Mouse (Mus musculus) left cerebral cortex, postnatal 14 days (tissue): ENCODE data around the gene Gadl1. TPM values are rescaled to one million over a fixed set of nuclear protein-coding genes. Genes with fewer than 3 reads are reported as not detected.
A peak's percentile ranks its signal among the peaks of the same experiment; 100 is the strongest.

ENCODE experiments used
- DNase-seq, 2 experiments: peaks; one replicate each; pipeline ENCODE4 v3.0.0; 2021 to 2022; ENCODE audit warnings: low spot score in 2 of 2, mixed read lengths in 1 of 2
- intact Hi-C: fragments of 180-260 bp; cut with DNase I; formaldehyde crosslinking; loops from one replicate; pipeline ENCODE4 v1.15.1; 2025
- total RNA-seq, 2 experiments: library from RNA; stranded (reverse); gene quantifications; 2 replicates each; pipeline ENCODE4 v1.2.3; 2021

Gadl1 gene
- total RNA-seq, 2 experiments from 2014 or later = 0.40 to 0.62 TPM

- no peak for DNase-seq
- intact Hi-C loops = no loop called here
Measured at GRCm38 (mm10) chr9:115933243-115933964, 24.1 kb downstream of the Gadl1 start.

GRCm38 (mm10) chr9:115934288-115934687 lies 25.0 kb downstream of the Gadl1 start:
- DNase-seq = no peak
- intact Hi-C loops = no loop called here

DNA sequence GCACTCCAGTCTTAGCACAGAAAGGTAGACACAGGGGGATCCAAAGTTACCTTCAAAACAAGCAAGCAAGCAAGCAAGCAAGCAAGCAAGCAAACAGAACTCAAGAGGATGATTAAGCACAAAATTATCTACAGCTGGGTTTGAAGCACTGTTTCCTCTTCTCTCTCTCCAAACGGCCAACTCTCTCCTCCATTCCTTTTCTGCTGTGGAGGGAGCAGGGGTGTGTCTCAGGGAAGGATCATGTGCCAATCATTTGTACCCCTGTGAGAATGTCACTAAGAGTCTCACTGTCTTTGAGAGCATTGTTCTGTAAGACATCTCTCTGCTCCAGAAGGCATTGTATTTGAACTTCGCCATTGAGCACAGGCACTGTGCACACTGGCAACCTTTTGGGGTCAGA lies 27.1 kb downstream of the Gadl1 start:
- DNase-seq = no peak
- intact Hi-C loops = no loop called here

GRCm38 (mm10) chr9:115937915-115938314 lies 28.7 kb downstream of the Gadl1 start:
- intact Hi-C loops = no loop called here

DNA sequence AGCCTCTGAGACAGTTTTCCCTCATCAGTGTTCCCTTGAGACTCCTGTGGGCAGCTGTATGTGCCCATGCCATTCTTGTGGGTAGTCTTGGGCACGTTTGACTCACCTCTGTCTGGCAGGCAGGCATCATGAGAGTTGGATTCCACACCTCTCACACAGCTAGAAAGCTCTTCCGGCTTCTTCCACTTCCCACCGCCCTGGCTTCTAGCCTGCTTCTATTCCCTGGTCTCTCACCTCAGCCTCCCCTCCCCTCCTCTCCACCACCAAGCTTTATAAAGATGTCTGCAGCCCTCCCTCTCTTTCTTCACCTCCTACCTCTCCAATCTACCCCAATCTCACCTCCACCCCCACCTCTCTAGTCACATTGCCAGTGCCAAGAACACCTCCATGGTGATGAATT lies 30.2 kb downstream of the Gadl1 start:
- intact Hi-C loops = no loop called here
- peak; percentile 20 to 32 for DNase-seq

More at GRCm38 (mm10) chr9:115937915-115938314, 28.7 kb downstream of the Gadl1 start:
- no peak for DNase-seq

GRCm38 (mm10) chr9:115941171-115941570 lies 31.9 kb downstream of the Gadl1 start:
- intact Hi-C loops = no loop called here
- DNase-seq = no peak

- DNase-seq = no peak
- intact Hi-C loops = no loop called here
Measured at GRCm38 (mm10) chr9:115942486-115942885, 33.2 kb downstream of the Gadl1 start.

- DNase-seq = peak; percentile 41 to 63
- intact Hi-C loops = no loop called here
Measured at GRCm38 (mm10) chr9:115942989-115943388, 33.7 kb downstream of the Gadl1 start.

DNA sequence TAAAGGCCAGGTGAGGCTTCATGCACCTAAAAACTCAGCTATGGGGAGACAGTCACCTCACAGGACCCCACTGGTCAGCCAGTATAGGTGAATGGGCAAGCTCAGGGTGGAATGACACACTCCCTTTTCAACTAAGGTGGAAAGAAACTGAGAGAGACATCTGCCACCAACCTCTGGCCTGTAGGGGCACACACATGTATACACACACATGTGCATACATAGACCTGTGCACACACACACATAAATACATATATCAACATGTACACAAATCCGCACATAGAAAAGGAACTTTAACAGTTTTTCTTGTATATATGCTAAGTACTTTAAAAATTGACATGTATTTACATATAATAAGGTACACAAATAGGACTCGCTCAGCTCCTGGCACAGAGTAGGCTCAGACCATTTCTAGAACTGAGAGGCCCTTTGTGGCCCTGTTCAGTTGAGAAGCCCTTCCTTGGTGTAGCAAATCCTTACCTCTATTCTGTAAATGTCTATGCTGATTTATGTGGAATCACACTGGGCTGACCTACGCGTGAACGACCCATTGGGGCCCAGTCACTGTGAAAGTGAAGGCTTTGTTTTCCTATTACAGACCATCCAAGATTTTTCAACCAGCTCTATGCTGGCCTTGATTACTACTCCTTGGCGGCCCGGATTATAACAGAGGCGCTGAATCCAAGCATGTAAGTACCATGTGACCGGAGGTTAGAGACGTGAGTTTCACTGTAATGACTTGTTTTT lies 34.5 kb downstream of the Gadl1 start:
- no peak for DNase-seq
- intact Hi-C loops = no loop called here

DNA sequence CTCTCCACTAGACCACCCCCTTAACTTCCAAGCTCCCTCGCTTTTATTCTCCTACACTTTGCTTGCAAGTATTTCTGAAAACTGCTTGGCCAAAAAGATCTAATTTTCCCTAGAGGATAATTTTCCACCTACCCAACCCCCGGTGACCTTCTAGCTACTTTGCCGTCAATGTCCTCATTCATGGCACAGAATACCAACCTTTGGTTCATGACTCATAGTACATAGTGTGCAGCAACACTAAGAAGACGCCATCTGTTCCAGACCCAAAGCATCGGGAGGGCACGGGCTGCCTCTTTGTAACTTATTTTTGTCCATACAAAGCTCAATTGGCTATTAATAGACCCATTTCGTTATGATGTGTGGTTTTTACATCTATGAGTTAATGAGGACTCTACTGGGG lies 55.8 kb downstream of the Gadl1 start:
- intact Hi-C loops = no loop called here
- no peak for DNase-seq

GRCm38 (mm10) chr9:115966116-115966515 lies 56.9 kb downstream of the Gadl1 start:
- DNase-seq = no peak
- intact Hi-C loops = no loop called here

GRCm38 (mm10) chr9:115966746-115967145 lies 57.5 kb downstream of the Gadl1 start:
- peak; percentile 40 to 60 for DNase-seq
- intact Hi-C loops = no loop called here

DNA sequence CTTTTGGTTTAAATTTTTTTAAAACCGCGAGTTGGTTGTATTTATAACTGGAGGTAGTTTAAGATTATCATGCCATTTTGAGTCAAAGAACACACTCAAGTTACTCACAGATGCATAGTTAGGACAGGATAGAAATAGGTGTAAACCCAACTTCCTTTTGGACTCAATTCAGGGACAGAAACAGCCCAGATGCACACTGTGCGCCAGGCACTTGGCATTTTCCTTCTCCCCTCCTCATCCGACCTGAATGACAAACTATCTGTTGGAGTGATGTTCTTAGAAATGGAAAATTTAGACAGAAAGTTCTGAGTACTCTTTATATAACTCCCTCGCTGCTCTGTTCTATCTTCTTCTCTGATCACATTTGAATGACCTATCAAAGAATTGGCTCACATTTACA lies 58.4 kb downstream of the Gadl1 start:
- no peak for DNase-seq
- intact Hi-C loops = no loop called here

DNA sequence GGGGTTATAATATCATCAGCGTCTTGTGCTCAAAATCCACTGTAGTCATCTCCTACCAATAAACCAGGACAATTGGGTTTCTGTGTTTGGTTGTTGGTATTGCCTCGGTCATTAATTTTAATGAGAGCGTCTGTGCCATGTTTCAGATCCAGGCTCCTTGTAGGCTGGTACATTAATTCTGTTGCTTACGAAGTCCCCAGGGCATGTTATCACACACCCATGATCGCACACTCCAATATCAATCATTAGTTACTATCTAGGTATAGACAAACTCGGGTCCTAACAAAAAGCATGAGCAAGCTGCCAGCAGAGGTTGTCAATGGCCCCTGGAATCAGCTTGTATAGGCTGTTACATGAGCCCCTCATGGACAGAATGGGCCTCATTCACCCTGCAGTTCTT lies 67.6 kb downstream of the Gadl1 start:
- DNase-seq = no peak
- intact Hi-C loops = loop anchor here (10.0 kb wide), 1 partner anchor 58 kb away; no protein-coding TSS in a partner anchor

GRCm38 (mm10) chr9:115977598-115978240 lies 68.5 kb downstream of the Gadl1 start:
- intact Hi-C loops = loop anchor here (10.0 kb wide), 1 partner anchor 57 kb away; no protein-coding TSS in a partner anchor
- peak; percentile 48 to 59 for DNase-seq

DNA sequence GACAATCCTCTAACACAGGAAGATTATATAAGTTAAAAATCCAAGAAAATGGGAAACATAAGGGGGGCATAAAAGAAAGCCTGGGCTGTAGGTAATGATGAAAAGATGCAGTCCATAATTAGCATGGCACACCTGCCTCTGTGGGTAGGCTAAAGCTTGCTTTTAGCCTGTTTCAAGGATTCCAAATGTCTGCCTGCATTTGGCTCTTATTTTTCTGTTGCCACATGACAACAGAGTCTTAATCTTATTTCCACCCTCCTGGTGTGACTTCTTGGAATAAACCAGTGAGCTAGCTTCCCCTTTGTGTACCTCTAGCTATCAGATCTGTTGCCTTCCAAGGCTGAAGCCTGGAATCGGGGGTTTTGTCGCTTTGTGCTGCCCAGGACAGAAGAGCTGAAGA lies 69.2 kb downstream of the Gadl1 start:
- peak in 1 of 2 experiments; percentile 30 for DNase-seq
- intact Hi-C loops = loop anchor here (10.0 kb wide), 1 partner anchor 56 kb away; no protein-coding TSS in a partner anchor

GRCm38 (mm10) chr9:115990661-115991060 lies 81.4 kb downstream of the Gadl1 start:
- DNase-seq = no peak
- intact Hi-C loops = no loop called here

GRCm38 (mm10) chr9:115994772-115995171 lies 85.5 kb downstream of the Gadl1 start:
- DNase-seq = no peak
- intact Hi-C loops = no loop called here

DNA sequence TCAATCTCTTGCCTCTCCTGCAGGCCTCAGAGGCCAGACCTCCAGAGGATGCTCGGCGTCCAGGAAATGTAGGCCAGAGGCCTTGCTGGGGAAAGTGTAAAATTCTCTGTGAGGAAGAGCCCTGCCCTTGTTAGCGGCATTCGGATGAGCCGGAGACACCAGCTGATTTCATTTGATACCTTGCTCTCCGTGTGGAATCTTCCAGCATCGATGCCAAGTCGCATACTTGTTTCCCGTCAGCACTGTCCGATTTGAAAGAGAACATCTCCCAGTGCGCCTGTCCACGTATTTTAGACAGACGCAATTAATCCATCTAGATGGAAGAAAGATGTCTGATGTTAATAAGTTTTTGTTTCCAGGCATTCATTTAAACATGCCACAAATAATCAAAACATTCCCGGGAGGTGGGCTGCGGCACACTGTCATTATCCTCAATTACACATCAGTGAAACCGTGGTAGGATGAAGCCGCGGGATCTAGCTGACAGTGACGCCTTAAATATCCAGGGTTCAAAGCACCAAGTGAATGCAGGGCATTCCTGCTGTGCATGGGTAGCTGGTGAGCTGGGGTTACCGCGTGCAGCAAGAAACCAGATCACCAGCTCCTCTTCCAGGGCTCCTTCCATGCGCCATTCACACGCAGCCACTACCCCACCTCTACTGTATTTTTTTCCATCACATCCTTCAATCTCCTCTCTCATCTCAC lies 86.8 kb downstream of the Gadl1 start:
- intact Hi-C loops = no loop called here
- DNase-seq = no peak

DNA sequence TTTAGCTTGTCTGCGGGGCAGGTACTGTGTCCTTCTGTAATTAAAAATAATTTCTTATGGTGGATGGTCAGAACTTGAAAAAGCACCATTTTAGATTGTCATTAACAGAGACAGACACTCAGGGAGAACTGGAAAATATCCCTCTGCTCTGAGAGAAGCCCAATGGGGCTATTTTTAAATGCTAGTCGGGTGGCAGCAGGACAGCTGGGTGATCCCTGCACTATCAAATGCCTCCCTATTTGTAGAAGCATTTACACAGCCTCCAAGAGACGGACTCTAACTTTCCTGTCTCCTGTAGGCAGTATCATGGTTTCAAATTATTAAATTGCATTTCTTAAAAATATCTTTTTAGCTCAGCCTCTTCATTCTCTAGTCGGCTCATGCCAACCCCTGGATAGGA lies 89.1 kb downstream of the Gadl1 start:
- intact Hi-C loops = no loop called here
- no peak for DNase-seq
